Mouse (Mus musculus) induced T-regulatory cell, adult 2 months (primary cell): Measurements from ENCODE around the gene Gm11568.
"Not testable (repeated sequence)": the region's sequence is repeated elsewhere in the genome, so short reads cannot be mapped to it uniquely, and the experiment has no call there.

Experiments used
- DNase-seq: peaks from one replicate; pipeline ENCODE4 v3.0.0-alpha.2; 2012; ENCODE audit warnings: low read depth

Gm11568 gene

GRCm38 (mm10) chr11:99857617-99858016 lies at the start of gene Gm11568:
TSS of gene Gm11568 (plus strand) at chr11:99857917.
- DNase-seq: no peak

- not testable (repeated sequence) for DNase-seq
These were observed 47.9 kb upstream of the Gm11568 start, which contains the start of gene Krtap4-13 for GRCm38 (mm10) chr11:99809792-99810191. TSS of gene Krtap4-13 (minus strand) at chr11:99809892.

DNA sequence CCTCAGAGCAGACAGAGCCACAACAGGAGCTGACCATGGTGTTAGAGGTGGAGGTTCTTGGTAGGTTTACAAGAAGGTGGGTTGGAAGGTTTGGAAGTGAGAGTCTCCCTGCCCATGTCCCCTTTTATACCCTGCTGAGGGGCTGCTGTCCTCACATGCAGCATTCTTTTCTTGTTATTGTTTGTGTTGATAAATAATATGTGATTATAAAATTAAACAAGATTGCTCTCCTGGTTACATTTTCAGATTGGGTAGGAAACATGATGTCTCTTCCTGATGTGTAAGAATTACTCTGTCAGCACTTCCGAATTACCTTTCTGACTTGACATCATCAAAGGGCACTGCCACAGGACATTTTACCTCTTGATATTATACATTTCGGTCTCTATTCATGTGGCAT lies 42.2 kb upstream of the Gm11568 start, which contains the start of gene Gm11564:
Gene Gm11564 (minus strand): TSS at position 101 of the 400 bp plus-strand sequence.
- DNase-seq: not testable (repeated sequence)

DNA sequence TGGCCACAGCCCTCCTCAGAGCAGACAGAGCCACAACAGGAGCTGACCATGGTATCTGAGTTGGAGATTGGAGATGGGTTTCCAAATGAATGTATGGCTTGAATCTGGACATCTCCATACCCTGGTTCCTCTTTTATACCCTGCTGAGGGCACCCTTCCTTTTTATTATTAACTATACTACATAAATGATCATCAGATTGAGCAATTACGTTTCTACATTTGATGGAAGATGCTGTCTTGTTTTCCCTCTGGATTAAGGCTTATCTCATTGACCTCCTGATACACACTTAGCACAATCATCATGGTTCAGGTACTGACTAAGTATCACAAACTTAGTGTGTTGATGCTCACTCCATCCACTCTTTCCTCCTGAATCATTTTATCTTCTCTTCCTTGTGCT lies 19.8 kb upstream of the Gm11568 start, which contains the start of gene 2300003K06Rik:
Gene 2300003K06Rik (minus strand): TSS at position 101 of the 400 bp plus-strand sequence.
- no peak for DNase-seq

- no peak for DNase-seq
These were observed 15.5 kb upstream of the Gm11568 start for GRCm38 (mm10) chr11:99842185-99842584.

GRCm38 (mm10) chr11:99846746-99847145 lies 11.0 kb upstream of the Gm11568 start:
- no peak for DNase-seq

DNA sequence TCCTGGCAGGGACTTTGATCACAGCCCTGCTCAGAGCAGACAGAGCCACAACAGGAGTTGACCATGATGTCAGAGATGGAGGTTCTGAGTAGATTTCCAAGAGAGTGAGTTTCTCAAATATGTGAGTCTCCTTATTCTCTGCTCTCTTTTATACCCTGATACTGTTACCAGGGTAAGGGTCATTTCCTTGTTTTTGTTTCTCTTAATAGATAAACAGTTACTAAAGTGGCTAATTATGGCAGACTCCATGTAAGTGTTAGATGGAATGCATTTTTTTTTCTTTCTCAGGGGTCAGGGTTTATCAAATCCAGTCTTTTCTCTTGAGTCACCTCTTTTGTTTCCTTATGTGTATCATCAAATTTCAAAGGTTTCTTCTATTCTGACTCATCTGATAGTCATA lies 6.2 kb upstream of the Gm11568 start, which contains the start of gene Krtap4-16:
Gene Krtap4-16 (minus strand): TSS at position 101 of the 400 bp plus-strand sequence.
- DNase-seq: no peak

- DNase-seq: no peak
These were observed 3.6 kb upstream of the Gm11568 start for GRCm38 (mm10) chr11:99854121-99854520.

GRCm38 (mm10) chr11:99858761-99859160 lies 1.0 kb downstream of the Gm11568 start:
- DNase-seq: no peak

GRCm38 (mm10) chr11:99864176-99864575 lies 6.5 kb downstream of the Gm11568 start, which contains the start of gene Gm11559:
TSS of gene Gm11559 (plus strand) at chr11:99864476.
- not testable (repeated sequence) for DNase-seq

GRCm38 (mm10) chr11:99873089-99873488 lies 15.4 kb downstream of the Gm11568 start, which contains the start of gene Krtap9-1:
TSS of gene Krtap9-1 (plus strand) at chr11:99873389.
- DNase-seq: not testable (repeated sequence)

DNA sequence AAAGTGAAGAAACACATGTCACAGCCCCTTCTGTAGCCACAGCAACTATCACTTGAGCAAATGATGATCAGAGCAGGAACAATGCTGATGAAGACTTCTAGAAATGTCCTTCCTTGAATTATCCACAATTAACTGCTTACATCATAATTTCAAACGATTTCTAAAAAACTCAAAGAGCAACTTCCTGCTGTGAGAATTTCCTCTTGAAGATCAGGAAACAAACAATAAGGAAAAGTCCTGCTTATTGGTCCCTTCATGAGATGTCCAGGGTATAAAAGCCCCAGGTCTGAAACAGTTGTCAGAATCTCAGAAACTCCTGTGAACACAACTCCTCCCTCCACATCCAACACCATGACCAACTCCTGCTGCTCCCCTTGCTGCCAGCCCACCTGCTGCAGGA lies 21.2 kb downstream of the Gm11568 start, which contains the start of gene Gm11567:
Gene Gm11567 (plus strand): TSS at position 301 of the 400 bp plus-strand sequence.
- DNase-seq: not testable (repeated sequence)

- DNase-seq: no peak
These were observed 49.9 kb downstream of the Gm11568 start, which contains the start of gene Krtap31-1 for GRCm38 (mm10) chr11:99907620-99908019. TSS of gene Krtap31-1 (plus strand) at chr11:99907920.
